Mouse (Mus musculus): ENCODE data around the gene Tmem18.

Tmem18 gene

DNA sequence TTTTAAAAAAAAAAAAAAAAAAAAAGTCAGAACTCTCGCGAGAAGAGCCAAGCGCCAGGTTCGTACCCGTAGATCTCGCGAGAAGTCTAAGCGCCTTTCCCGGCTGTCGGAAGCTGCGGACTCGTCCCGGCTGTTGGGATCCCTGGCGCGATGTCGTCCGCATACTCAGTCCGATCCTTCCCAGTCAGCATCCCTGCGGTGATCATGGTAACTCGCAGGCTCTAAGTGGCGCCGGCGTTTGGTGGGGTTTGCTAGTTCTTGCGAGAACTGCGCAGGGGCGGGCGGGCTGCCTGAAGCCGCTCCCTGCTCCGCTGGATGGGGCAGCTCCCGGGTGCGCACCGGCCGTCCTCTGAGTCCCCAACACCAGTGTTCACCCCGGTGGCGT is at the start of gene Tmem18:
Gene Tmem18 (plus strand): TSS at position 71 of the 385 bp plus-strand sequence.
- in situ Hi-C loops (cut with MboI, MseI), result no loop called here

DNA sequence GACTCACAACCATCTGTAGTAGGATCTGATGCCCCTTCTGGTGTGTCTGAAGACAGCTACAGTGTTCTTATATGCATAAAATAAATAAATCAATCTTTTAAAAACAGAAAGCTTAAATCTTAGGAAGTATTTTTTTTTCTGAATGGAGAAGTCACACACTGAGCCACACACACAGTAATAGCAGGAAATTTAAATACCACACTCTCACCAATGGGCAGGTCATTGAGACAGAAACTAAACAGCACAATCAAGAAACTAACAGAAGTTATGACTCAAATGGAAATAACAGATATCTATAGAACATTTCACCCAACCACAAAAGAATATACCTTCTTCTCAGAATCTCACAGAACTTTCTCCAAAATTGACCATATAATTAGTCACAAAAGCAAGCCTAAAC is 26.9 kb upstream of the Tmem18 start:
- in situ Hi-C loops (cut with MboI, MseI), result no loop called here

DNA sequence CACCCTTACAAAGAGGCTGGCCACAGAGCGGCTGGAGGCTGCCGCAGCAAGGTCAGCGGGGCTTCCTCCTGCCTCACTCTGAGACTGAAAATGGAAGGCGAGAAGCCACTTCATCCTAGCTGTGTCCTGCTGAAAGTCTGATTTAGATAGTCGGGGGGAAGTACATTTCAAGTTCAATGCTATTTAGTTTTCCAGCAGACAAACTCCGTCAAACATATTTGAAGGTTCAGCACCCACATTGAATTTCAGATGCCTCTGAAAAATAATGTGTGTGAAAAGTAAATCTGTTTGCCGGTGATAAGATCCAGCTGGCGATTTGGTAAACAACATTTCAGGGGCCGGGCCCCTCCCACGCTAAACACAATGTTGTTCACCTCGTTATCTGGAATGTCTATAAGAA is 22.8 kb upstream of the Tmem18 start:
- in situ Hi-C loops (cut with MboI, MseI), result no loop called here

DNA sequence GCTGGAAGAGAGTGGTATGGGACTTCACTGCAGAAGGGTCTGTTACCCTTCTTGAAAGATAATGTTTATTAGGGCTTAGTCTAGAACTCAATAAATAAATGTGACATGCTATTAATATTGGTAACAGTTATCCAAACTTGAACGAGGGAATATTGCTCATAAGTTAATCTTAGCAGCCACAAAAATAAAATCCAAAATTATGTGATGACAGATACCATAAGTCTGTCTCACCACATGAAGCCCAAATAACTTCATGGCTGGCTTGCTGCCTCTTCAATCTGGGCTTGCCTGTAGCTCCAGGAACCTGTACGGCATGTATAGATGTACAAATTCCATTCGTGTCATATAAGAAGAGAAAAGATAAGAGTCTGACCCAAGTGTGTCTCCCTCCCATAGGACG is 12.2 kb upstream of the Tmem18 start:
- in situ Hi-C loops (cut with MboI, MseI), result loop anchor here (5.0 kb wide), 1 partner anchor 515 kb away; no protein-coding TSS in a partner anchor

DNA sequence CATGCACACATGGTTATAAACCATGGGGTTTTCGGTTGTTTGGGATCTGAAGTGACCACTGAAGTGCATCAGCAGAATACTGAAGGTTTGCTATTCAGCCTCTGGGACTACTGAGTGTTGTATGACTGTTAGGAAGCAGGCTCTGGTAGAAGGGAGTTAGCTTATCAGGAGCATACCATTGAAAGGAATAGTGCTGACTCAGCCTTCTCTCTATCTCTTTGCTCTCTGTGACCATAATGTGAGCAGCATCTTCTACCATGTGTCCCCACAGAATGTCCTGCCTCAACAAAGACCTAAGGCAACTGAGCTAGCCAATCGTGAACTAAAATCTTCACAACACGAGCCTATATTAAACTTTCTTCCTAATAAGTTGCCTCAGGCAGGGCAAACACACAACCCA is 8.3 kb upstream of the Tmem18 start:
- in situ Hi-C loops (cut with MboI, MseI), result no loop called here

DNA sequence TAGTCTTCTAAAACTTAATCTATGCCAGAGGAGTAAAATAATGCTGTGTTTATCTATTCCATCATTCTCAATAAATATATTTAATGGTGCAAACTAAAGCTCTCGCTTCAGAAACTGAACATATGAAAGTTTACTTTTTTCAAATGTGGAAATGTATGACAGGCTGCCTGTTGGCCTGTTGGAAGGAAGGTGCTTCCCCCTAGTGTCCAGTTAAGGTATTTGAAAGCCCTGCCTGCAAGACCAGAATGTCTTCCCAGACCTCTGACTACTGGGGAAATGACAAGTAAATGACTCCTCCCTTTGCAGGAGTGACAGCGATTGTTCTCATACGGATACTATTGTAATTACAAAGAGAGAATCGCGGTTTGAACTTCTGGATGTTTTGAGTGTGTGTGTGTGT is 6.2 kb upstream of the Tmem18 start:
- in situ Hi-C loops (cut with MboI, MseI), result no loop called here

DNA sequence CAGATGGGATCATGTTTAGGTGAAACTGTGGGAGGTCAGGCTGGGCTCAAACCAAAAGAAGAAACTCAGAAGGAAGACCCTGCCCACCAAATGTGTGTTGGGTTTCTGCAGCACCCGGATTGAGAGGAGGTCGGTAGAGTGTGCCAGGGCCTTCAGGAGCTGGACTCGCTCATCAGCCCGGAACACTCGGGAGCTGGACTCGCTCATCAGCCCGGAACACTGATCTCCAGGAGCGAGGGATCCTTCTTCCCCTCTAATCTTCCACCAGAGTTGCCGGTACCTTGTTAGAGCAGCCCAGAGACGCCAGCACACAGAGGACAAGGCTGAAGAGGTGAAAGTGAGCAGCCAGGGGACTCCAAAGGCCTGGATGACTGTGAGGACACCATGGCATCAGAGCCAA is 2.9 kb upstream of the Tmem18 start:
- in situ Hi-C loops (cut with MboI, MseI), result no loop called here

DNA sequence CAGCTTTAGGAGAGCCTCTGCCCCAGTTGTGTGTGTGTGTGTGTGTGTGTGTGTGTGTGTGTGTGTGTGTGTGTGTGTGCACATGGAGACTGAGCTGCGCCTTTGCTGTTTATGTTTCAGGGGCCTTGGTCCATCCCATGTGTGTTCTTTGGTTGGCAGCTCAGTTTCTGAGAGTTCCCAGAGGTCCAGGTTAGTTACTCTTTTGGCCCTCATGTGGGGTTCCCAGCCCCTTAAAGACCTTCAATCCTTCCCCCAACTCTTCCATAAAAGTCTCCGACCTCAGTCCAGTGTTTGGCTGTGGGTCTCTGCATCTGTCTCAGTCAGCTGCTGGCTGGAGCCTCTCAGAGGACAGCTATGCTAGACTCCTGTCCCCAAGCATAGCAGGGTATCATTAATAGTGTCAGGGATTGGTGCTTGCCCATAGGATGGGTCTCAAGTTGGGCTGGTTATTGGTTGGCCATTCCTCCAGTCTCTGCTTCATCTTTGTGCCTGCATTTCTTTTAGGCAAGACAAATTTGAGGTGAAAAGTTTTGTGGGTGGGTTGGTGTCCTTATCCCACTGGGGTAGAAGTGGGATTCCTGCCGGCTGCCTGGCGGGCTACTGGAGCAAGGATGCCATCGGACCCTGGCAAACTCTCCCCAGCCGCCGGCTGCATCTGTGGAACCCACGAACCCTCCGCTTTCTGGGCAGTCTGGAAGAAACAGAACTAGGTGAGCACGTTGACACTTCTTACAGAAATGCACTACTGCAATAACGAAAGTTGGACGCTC is 455 bp upstream of the Tmem18 start:
- in situ Hi-C loops (cut with MboI, MseI), result no loop called here

DNA sequence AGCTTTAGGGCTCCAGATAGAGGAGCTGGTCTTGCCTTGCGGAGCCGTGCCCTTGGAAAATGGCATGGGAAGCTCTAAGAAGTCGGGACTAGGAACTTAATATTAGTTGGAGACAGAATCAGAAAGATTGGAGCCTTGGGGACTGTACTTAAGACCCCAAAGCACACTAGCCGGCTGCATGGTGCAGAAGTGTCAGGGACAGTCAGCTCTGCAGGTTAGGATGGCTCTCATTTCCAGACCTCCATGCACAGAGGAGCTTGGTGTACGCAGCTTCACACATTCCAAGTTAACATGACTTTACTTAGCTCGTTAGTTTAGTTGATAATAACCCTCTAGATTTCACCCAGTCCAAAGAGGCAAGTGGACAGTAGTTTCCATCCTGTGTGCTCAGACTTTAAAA is 637 bp downstream of the Tmem18 start:
- in situ Hi-C loops (cut with MboI, MseI), result no loop called here

DNA sequence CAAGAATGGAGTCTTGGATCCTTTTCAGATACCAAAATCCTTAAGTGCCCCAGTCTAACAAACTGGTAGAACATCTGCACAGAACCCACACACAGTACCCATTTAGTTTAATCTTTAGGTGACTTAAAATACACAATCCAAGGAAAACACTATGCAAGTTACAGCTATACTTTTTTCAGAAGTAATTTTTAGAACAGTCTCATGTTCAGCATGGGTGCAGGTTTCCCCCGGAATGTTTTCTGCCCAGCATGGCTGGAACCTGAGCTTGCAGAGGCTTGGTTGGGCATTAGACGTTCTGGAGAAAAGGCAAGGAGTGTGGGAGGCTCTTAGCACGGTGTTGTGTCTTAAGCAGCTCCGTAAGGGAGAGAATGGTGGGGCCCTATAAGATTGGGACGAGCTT is 7.6 kb downstream of the Tmem18 start:
- in situ Hi-C loops (cut with MboI, MseI), result loop anchor here (10.0 kb wide), 1 partner anchor 1687 kb away; no protein-coding TSS in a partner anchor

DNA sequence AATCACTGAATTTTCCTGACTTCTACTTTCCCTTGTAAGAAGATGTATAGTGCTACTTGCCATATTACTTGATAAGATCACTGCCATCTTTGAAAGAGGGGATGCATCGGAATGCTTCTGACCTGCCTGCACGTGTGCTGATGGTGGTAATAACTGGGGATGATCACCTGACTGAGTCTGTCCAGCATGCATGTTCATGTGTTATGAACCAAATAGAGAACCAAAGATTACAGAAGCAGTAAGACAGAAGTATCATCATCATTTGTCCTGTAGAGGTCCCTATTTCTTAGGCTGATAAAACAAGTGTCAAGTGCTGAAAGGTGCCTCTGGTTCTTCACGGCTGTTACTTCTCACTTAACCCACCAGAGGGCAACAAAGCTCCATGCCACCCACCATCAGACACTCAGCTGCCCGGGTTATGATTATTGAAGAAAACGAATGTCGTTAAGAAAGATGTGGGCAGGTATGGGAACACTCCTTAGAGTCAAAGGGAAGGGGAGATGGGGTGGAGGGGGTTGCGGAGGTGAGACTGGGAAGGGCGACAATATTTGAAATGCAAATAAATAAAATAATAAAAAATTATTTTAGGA is 12.7 kb downstream of the Tmem18 start:
- in situ Hi-C loops (cut with MboI, MseI), result loop anchor here (5.0 to 10.0 kb wide), 2 partner anchors 405 to 1692 kb away; no protein-coding TSS in a partner anchor

DNA sequence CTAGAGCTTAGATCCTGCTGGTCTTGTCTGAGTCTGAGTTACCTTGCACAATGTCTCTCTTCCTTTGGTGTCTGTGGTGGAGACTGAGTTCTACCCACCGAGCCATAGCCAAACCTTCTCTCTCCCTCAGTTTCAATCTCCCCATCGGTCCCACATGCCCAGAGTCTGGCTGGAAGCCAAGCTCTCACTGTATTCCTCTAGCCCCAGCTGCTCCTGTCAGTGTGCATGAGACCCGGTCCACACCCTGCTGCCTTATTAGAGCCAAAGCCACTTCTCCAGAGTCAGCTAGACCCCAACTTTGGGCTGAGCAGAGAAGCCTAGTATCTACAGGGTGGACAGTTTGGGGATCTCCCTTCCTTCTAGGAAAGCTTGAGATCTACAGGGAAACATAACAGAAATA is 14.7 kb downstream of the Tmem18 start:
- in situ Hi-C loops (cut with MboI, MseI), result loop anchor here (5.0 to 10.0 kb wide), 2 partner anchors 403 to 1694 kb away; no protein-coding TSS in a partner anchor

DNA sequence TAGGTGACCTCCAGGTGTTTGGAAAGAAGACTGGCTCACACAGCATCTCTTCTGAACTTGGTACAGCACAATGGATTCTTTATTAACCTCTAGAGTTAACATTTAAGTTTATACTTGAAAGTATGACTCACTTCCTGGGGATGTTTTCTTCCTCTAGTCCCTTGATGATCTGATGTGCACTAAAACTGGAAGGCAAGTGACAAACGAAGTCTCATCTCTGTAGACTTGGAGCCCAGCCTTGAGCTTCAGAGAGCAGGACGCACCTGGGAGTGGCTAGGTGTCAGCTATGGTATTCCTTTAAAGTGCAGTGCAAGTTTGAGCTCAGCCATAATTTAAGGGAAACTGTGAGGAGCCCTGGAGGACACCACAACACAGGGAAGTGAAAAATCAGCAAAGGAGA is 15.2 kb downstream of the Tmem18 start:
- in situ Hi-C loops (cut with MboI, MseI), result loop anchor here (5.0 to 10.0 kb wide), 2 partner anchors 403 to 1695 kb away; no protein-coding TSS in a partner anchor

DNA sequence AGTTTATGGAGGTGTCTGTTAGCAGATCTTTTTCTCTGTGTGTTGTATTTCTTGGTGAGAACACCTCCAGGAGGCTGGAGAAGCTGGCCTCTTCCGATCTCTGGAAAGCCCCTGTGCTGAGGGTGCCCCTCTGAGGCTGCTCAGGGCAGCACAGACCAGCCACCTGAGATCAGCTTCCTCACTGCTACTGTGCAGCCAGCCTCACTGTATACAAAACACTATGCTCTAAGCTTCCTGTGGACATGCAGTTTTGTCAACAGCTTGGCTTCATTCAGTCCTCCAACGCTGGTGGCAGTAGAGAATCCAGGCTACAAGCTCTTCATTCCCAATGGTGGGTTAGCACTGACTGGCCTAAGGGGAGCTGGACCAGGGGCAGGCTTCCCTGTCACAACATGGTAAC is 15.8 kb downstream of the Tmem18 start:
- in situ Hi-C loops (cut with MboI, MseI), result loop anchor here (5.0 to 10.0 kb wide), 3 partner anchors 287 to 1695 kb away; no protein-coding TSS in a partner anchor

DNA sequence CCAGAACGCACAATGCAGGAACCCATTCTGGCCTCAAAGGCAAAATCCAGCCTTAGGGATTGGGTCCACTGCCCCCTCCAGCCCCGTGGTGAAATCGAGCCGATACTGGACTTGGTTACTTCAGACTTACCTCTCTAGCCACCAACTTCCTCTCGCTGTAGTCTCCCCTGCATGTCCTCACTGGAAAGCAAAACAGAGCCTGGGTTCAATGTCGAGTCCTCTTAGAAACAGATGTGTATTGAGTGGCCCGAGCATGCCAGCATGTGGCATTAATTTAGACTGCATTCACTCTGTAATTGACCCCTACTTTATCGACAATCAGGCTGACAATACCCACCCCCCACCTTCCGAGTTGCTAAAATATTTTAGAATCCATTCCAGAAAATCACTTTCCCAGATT is 19.8 kb downstream of the Tmem18 start:
- in situ Hi-C loops (cut with MboI, MseI), result loop anchor here (5.0 kb wide), 1 partner anchor 283 kb away; no protein-coding TSS in a partner anchor

DNA sequence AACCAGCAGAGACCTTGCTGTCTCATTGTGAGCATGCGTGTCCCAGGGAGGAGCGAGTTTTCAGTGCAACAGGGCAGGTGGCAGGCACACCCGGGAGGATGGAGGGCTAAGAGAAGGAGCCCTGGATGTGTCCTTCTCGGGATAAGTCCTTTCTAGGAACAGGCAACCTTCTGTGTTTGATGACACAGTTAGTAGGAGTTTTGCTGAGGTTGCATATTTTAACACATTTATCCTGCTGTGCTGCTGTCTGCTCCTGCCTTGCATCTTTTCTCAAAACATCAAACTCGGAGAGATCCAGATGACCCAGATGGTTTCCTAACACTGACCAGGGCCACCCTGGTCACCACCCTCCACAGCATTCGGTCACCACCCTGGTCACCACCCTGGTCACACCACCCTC is 20.6 kb downstream of the Tmem18 start:
- in situ Hi-C loops (cut with MboI, MseI), result loop anchor here (5.0 kb wide), 1 partner anchor 282 kb away; no protein-coding TSS in a partner anchor

DNA sequence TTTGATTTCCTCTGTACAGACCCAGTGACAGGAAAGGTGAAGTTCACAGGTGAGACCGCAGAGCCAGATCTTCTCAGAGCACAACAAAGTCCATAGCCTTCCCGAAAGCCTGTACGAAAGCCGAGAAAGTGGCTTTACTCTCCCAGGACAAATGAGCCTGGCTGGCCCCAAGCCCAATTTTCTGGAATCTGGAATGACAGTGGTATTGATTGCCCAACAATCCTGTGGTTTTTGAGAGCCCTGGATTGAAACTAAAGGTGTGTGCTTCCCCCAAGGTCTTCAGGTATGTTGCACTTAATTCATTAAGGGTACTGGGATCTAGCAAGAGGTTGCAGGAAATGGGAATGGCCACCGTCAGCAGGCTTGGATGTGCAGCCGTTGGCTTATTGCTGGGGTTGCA is 21.7 kb downstream of the Tmem18 start:
- in situ Hi-C loops (cut with MboI, MseI), result no loop called here

DNA sequence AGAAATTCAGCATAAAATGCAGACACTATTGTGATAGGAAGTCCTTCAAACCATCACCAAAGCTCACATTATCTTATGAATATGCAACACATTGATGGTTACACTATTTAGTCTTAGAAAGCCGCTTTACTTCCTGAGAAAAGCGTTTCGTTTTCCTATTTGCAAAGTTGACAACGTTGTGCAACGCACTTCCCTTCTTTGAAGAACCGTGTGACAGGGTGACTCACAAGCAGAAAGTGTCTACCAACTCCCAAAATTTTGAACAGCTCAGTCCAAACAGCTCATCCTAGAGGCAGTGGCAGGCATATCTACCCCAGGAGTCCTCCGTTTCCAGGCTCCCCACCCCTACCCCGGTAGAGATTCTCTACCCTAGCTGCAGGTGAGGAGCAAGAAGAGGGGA is 22.5 kb downstream of the Tmem18 start:
- in situ Hi-C loops (cut with MboI, MseI), result no loop called here

DNA sequence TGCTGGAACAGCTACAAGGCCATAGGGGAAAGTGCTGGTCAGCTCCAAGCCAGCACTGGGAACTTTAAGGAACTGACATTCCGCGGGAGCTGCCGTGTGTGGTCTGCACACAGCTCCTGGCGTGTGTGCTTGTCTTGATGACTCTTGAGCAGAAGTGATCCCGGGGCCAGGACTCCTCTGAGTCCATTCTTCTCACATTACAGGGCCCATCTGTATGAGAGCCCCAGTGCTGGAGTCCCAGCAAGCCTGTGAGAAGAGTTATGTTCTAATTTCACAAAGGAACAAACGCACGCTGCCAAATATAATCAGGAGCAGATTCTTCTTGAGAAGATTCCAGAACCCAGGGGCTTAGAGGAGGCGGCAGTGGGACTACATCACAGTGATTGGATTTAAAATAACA is 34.2 kb downstream of the Tmem18 start:
- in situ Hi-C loops (cut with MboI, MseI), result no loop called here

DNA sequence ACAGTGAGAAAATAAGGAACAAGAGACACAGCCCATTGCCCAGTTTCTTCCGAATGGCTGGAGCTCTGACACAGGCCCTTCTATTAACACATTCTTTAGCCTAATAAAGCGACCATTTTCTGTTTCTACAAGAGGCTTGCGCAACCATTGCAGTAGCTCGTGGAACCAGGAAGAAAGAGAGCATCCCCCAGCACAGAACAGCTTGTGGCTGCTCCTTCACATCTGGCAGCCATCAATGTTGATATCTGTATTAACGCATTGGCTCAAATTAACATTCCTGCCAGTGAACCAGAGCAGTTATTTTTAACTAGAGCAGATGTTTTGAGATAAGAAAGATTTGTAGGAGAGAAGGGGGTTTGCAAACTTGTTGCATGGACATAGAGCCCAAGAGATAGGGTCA is 44.2 kb downstream of the Tmem18 start:
- in situ Hi-C loops (cut with MboI, MseI), result loop anchor here (10.0 kb wide), 1 partner anchor 226 kb away; no protein-coding TSS in a partner anchor

DNA sequence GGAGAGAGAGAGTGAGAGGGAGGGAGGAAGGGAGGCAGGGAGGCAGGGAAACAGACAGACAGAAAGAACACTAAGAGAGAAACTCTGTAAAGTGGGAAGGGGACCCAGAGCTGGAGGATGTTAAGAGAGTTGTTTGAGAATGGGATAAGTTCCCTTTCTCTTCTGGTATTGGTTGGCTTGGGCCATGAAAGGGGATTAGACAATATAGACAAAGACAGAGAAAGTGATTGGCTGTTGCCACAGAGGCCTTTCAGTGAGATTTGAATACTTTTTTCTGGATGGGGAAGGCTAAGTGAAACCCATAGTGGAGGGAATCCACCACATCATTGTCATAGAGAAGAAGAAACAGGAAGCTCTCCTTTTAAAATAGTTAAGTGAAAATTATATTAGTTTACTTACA is 50.3 kb downstream of the Tmem18 start:
- in situ Hi-C loops (cut with MboI, MseI), result no loop called here

Measured in T-helper 2 cell (primary cell).